Mouse (Mus musculus) 3134 (cell line): ENCODE results near the gene Rasgrf1.

Experiments
- DNase-seq: peaks from one replicate; pipeline ENCODE4 v3.0.0-alpha.2; 2011; ENCODE audit warnings: low spot score; ENCODE audit not compliant: insufficient read length; ENCODE audit errors: extremely low read depth

Gene Rasgrf1

GRCm38 (mm10) chr9:89909131-89910010 lies at the start of gene Rasgrf1:
Rasgrf1 (plus strand) TSS chr9:89909908.
- DNase-seq, result no peak

- DNase-seq, result no peak
These were observed 49.6 kb upstream of the Rasgrf1 start for GRCm38 (mm10) chr9:89860145-89860544.

DNA sequence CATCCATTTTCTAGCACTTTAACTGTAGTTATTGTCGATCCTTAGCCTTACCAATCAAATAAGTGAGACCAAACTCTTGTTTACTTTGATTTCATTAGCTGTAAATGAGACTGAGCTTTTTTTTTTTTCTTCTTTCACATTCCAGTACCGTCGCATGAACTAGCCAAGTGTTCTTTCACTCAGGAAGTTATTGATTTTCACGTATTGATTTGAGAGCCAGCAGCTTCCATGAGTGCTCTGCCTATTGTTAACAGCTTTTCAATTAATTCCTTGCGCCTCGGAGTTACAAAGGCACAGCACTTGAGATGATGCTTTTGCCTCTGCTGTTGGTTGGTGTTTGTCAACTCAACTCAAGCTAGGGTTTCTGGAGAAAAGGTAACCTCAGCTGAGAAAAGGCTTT lies 49.1 kb upstream of the Rasgrf1 start:
- no peak for DNase-seq

DNA sequence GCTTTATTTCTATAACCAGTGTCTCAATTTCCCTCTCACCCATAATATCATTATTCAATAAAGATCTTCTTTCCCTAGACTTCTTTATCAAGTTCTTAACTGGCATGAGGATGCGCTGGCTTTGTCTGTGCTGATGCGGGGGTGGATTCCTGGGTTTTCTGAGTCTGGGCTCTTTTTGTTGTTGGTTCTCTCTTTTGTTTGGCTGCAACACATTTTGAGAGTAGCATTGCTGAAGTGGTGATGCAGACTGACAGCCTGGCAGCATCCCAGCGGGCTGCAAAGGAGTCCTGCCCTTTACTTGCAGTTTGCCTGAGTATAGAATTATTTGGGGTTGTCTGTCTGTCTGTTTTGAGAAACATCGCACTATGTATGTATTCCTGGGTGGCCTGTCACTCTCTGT lies 42.6 kb upstream of the Rasgrf1 start:
- DNase-seq, result no peak

- DNase-seq, result no peak
These were observed 41.5 kb upstream of the Rasgrf1 start for GRCm38 (mm10) chr9:89868093-89868729.

- no peak for DNase-seq
These were observed 40.1 kb upstream of the Rasgrf1 start for GRCm38 (mm10) chr9:89869594-89869993.

GRCm38 (mm10) chr9:89870531-89871150 lies 39.1 kb upstream of the Rasgrf1 start:
- no peak for DNase-seq

GRCm38 (mm10) chr9:89872137-89872536 lies 37.6 kb upstream of the Rasgrf1 start:
- DNase-seq, result peak; percentile 28

DNA sequence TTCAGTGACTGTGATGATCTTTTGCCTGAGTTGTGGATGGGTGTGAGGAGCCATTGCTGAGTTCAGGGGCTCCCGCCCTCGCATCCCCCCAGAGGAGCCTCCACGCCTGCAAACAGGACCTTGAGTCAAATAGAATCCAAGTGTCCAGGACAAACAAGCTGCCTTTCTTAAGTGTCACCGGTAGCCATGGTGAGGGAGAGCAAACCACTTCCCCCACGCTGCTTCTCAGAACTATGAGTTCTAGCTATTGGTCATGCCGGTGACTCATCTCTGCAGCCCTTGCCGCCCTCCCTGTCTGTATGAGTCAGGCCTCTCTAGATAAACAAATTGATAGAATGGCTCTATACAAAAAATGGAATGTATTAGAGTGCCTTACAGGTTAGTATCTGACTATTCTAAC lies 35.3 kb upstream of the Rasgrf1 start:
- DNase-seq, result peak; percentile 77

GRCm38 (mm10) chr9:89875551-89875950 lies 34.2 kb upstream of the Rasgrf1 start:
- no peak for DNase-seq

DNA sequence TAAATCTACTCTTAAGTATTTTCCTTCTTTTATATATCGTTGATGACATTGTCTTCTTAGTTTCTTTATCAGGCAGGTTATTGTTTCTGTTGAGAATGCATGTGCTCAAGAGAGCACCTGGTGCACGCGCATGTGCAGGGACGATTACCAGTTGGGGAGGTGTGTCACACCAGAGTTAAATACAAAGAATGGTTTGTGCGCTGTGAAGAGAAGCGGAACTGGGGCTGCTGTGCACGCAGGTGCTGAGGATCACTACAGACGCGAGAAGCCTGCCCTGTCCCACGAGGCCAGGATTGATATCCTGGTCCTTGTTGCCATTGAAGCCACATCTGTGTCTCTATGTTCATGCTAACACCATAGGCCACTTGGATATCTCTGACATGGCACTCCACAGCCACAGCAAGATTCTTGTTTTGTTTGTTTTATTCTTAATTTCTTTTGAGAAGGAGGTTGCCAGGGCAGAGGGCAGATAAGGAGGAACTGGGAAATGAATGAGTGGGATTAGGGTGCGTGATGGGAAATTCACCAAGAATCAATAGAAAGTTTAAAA lies 31.2 kb upstream of the Rasgrf1 start:
- no peak for DNase-seq

- DNase-seq, result no peak
These were observed 30.1 kb upstream of the Rasgrf1 start for GRCm38 (mm10) chr9:89879574-89879973.

GRCm38 (mm10) chr9:89881552-89881951 lies 28.2 kb upstream of the Rasgrf1 start:
- DNase-seq, result no peak

DNA sequence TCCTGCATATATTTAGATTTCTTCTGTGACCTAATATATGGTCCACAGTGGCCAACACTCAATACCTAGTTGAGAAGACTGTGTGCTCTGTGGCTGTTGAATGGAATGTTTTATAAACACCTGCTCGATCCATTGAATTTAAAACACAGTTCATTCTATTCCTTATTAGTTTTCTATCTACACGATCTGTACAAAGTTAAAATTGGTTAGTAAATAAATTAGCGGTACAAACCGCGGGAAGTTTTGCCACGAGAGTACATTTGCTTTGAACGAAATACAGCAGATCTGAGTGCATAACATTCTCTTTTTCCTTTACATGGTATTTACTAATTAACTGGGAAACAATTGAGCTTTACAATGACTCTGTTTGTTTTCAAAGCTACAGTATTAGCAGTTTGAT lies 27.1 kb upstream of the Rasgrf1 start:
- DNase-seq, result no peak

DNA sequence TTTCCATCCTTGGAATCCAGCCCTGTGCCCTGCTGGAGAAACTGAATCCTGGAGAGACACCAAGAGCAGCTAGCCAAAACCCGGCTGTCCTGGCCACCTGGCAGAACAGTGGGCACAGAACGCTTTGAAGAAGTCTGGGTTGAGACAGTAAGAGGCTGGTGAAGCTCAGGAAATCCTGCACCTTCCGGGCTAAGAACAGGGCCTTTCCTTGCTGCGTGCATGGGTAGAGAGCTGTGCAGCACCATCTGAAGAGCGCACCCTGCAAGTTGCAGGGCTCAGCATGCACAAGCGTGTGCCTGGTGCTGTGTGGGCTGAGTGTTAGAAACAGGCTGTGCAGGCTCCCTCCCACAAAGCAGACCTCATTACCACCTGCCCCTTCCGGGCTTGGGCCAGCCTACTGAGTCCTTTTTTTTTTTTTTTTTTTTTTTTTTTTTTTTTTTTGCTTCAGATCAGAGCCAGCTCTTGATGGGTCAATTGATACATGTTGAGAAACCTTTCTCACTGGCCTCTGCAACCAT lies 23.9 kb upstream of the Rasgrf1 start:
- no peak for DNase-seq

DNA sequence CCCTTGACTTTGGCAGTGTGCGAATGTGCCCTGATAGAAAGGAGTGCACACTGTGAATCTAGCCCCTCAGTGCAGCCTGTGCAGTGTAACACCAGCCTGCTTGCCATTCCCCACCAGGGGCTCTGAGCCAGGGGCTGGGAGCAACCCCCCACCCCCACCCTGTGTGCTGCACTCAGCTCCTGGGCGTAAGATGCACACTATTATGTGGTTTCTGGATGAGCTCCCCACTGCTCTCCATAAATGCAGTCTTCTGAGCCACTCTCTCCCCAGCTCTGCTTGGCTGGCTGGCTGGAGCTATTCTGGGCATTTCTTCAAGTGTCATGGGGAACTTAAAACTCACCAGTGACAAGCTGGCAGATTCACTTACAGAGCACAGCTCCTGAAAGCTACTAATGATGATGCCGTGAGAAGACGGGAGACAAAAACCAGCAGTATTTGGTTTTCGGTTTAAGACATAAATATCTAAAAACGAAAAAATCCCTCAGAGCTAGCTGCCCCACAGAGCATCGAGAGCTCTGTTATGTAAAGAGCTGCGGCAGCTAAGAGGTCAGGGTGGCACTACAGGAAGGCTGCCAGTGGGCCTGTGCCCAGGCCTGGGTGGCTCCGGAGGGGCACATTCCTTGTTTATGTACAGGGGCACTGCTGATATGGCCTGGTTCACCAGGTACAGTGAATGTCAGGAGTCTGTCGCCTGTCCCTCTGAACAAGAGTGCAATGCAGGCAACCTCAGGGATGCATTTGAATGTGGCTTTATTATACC lies 18.0 kb upstream of the Rasgrf1 start:
- no peak for DNase-seq

- no peak for DNase-seq
These were observed 17.0 kb upstream of the Rasgrf1 start for GRCm38 (mm10) chr9:89892540-89893188.

DNA sequence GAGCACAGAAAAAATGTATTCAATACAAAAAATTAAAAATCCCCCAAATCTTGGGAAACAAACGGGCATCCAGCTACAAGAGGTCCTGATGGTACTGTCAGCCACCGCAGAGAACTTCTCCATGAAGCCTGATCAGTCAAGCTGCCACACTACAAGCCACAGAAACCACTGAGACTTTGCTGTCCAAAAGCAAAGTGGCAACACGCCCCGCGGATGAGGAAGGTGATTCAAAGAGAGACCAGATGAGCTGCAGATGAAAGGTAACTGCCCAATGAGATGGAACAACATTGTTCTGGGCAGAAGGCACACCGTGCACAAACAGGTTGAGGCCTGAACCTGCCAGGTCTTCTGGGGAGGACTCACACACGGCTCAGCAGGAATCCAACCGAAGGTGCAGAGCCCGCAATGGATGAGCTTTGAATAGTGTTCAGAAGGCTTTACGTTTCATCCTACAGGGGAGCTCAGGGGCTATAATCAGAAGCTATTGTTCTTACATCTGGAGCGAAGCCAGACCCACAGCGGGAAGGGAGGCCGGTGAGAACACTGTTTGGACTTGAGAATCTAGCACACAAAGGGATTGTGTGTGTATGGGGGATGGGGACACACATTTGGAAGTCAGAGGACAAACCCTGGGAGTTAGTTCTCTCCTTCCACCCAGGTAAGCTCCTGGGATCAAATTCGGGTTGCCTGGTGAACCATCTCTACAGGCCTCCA lies 9.4 kb upstream of the Rasgrf1 start:
- no peak for DNase-seq

- no peak for DNase-seq
These were observed 8.5 kb upstream of the Rasgrf1 start for GRCm38 (mm10) chr9:89901184-89901583.
